Mouse (Mus musculus) CD4-positive, CD25-positive, alpha-beta regulatory T cell, adult 9 weeks (primary cell): ENCODE measurements around the gene Klrb1. TPM values are rescaled to one million over a fixed set of nuclear protein-coding genes. Genes with fewer than 3 reads are reported as not detected.

Experiments used
- polyA plus RNA-seq: library from polyadenylated mRNA; unstranded; fragments of 100-300 nt; shearing (Covaris generic); gene quantifications from one replicate; pipeline ENCODE4 v1.2.1, GENCODE M21; 2017

The Klrb1 gene
- polyA plus RNA-seq: not detected

DNA sequence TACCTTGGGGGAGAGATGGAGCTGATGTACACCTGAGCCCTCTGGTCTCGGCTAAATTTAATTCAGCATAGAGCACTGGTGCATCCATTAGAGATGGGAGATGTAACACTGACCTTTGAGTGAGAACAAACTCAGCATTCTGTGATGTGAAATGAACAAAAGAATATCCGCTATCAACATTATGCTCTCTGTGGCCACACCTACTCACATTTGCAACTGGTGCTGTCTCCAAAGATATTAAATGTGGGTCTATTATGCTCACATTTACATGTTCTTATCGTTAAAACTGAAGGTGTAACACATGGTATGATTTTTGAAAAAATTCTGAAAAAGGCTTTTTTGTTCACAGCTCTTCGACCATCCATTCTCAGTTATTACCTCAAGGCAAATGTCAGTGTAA lies at the start of gene Klrb1:
Klrb1 (minus strand) TSS at position 101 of the 400 bp plus-strand sequence.

GRCm38 (mm10) chr6:128662206-128662605 lies 60.7 kb downstream of the Klrb1 start, which contains the start of gene Clec2h:
Clec2h (plus strand) TSS chr6:128662385.

Other genes starting within 250 kb of the Klrb1 start
- gene Pzp, start 196.3 kb downstream of the Klrb1 start, polyA plus RNA-seq: not detected
- not detected for gene A2ml1, start 141.5 kb downstream of the Klrb1 start, polyA plus RNA-seq
- 0.52 TPM for gene Klrb1a, start 99.5 kb downstream of the Klrb1 start, polyA plus RNA-seq
- not detected for gene Clec2h, start 60.7 kb downstream of the Klrb1 start, polyA plus RNA-seq
- gene Klrb1c, start 66.2 kb upstream of the Klrb1 start, polyA plus RNA-seq: 7.9 TPM
- gene Gm44511, start 103.3 kb upstream of the Klrb1 start, polyA plus RNA-seq: not detected
- gene Klrb1b, start 103.3 kb upstream of the Klrb1 start, polyA plus RNA-seq: not detected
- gene Clec2i, start 164.5 kb upstream of the Klrb1 start, polyA plus RNA-seq: 130 TPM
- 3.7 TPM for gene BC035044, start 168.1 kb upstream of the Klrb1 start, polyA plus RNA-seq
- not detected for gene Clec2g, start 211.3 kb upstream of the Klrb1 start, polyA plus RNA-seq